Mouse (Mus musculus) kidney, adult 2 months (tissue): ENCODE measurements around the gene Pate2.

Experiments
- CTCF ChIP-seq: fragments of 200-500 bp; conservative IDR thresholded peaks from 2 replicates; pipeline ENCODE4 v1.5.1; 2011; ENCODE audit warnings: low read depth, mild to moderate bottlenecking, control low read depth, low read length, moderate library complexity, mixed read lengths; ENCODE audit not compliant: insufficient read depth, insufficient read length
- POLR2A ChIP-seq: fragments of 200-500 bp; IDR thresholded peaks from one replicate; pipeline ENCODE4 v1.6.1; 2011; ENCODE audit warnings: low read depth, low read length, control low read depth

- TF ChIP-seq POLR2A: no peak
- TF ChIP-seq CTCF: no peak
Measured at GRCm38 (mm10) chr9:35587674-35588073, 17.6 kb downstream of the Pate2 start.
